Mouse (Mus musculus) embryo, embryonic 10.5 days (tissue): ENCODE data around the gene Nes.
A peak's percentile ranks its signal among the peaks of the same experiment; 100 is the strongest.

Experiments used
- DNase-seq: peaks from one replicate; pipeline ENCODE4 v3.0.0-alpha.2; 2015; ENCODE audit warnings: low spot score

Nes gene

GRCm38 (mm10) chr3:87970939-87971488, at the start of gene Nes:
Gene Nes (plus strand): TSS chr3:87971078.
- peak; percentile 95 for DNase-seq

- no peak for DNase-seq
These were observed 45.9 kb upstream of the Nes start for GRCm38 (mm10) chr3:87924996-87925395.

GRCm38 (mm10) chr3:87927452-87927851, 43.4 kb upstream of the Nes start:
- DNase-seq = no peak

DNA sequence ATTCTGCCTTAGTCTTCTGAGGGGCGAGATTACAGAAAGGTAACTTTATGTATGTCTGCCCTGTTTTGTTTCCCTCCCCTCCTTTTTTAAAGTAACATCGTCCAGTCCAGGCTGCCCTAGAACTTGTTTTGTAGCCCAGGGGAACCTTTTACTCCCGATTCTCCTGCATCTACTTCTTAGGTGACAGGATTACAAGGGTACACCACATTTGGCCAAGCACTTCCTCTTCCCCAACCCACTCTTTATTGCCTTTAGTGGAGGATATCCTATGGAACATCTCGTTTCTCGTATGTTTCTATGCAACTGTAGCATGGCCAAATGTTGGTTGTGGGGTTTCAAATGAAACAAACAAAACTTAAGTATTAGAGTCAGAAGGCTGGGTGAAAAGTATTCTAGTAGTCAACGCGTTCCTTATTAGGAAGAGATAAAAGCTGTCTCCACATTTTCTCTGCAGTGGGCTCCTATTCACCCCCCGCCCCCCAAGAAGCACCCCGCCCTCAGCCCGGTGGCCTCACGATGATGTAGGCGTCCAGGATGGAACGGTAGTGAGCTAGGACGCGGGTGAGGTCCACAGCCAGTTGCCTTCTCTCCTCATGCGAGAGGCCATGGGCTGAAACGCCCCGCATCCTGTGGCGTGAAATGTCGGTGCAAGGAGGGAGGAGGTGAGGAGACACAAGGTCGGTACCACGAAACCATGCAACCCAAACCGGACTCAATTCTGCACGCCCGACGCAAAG, 41.4 kb upstream of the Nes start:
- DNase-seq = no peak

GRCm38 (mm10) chr3:87930078-87930795, 40.6 kb upstream of the Nes start, which contains the start of the genes Isg20l2 and Rrnad1:
Gene Isg20l2 (plus strand): TSS chr3:87930314.
Gene Rrnad1 (minus strand): TSS chr3:87930717.
- DNase-seq = peak; percentile 98

GRCm38 (mm10) chr3:87934026-87934425, 36.9 kb upstream of the Nes start:
- no peak for DNase-seq

- no peak for DNase-seq
These were observed 36.4 kb upstream of the Nes start for GRCm38 (mm10) chr3:87934501-87934900.

- no peak for DNase-seq
These were observed 35.7 kb upstream of the Nes start for GRCm38 (mm10) chr3:87935201-87935600.

DNA sequence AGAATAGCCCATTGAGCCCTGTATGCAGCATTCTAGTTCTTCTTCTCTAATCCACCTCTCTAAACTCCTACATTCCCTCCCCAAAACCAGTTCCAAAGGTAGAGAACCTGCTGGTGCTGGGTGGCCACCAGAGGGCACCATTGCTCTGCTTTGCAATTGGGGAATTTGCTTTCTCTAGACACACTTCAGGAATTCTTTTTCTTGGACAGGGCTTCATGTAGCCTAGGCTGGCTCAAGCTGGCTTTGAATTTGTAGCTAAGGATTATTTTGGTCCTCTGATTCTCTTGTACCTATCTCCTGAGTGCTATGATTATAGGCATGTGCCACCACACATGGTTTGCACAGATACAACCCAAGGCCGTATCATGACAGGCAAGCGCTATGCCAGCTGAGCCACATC, 35.1 kb upstream of the Nes start:
- peak; percentile 92 for DNase-seq

DNA sequence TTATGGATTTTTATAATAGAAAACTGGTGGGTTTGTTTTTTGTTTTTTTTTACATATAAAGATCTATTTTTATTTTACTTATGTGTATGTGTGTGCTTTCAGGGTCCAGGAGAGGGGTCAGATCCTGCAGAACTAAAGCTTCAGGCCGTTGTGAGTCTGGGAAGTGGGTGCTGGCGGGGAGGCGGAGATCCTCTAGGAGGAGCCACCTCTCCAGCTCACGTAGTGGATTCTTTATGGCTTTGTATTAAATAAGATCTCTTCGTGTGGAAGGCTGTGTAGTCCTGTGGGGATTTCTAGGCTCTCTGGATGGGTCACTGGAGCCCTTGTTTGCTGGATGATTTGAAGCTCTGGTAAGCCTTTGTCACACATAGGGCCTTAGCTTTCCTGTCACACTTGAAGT, 30.3 kb upstream of the Nes start:
- no peak for DNase-seq

DNA sequence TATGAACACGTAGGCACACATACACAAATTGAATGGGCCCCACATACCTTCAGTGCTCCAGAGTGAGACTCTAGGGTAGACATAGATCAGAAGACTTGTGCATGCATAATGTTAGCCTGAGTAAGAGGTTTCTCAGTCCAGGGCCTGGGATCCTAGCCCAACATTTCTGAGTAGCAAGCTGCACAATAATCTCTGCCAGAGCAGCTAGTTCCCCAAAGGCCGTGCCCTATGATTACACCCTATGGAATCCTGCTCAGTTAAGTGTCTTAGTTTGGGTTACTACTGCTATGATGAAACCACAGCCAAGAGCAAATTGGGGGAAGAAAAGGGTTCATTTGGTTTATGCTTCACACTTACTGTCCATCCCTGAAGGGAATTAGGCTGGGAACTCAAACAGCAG, 28.4 kb upstream of the Nes start:
- no peak for DNase-seq

GRCm38 (mm10) chr3:87943586-87943985, 27.3 kb upstream of the Nes start:
- DNase-seq = no peak

- DNase-seq = peak; percentile 42
These were observed 25.9 kb upstream of the Nes start for GRCm38 (mm10) chr3:87944838-87945600.

- DNase-seq = peak; percentile 71
These were observed 24.9 kb upstream of the Nes start for GRCm38 (mm10) chr3:87945781-87946540.

- peak; percentile 59 for DNase-seq
These were observed 24.4 kb upstream of the Nes start for GRCm38 (mm10) chr3:87946541-87946860.

DNA sequence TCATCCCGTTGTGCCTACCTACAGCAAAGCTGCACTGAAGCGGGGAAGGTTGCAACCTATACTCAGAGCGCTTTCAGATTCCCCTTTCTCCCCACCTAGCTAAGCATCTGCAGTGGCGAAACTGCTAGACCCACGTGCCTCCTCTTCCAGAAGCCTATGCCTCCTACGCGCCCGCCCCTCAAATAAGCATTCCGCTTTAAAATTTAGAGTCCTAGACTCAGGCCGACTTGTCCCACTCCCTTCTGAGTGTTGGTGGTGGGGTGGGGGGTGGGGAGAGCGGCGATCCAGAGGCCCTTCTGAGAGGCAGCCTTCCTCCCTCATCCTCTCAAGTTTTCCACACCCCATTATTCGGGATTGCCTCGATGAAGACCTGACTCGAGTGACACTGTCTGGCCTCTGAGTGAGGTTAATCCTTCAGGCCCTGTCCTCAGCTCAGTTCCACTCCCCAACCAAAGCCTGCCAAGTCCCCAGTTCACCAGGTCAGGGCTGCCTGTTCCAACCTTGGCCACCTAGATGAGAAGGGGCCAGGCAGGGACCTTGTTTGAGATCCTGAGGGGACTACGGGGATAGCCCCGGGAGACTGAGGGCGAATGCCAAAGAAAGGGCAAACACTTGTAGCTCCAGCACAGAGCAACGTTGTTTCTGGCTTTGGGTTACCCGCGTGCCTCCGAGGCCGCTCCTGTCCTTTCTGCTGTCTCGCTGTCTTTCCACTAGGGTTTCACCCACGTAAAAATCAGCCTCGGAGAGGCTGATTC, 23.6 kb upstream of the Nes start:
- peak; percentile 70 for DNase-seq

- peak; percentile 97 for DNase-seq
These were observed 23.1 kb upstream of the Nes start for GRCm38 (mm10) chr3:87947811-87948199.

GRCm38 (mm10) chr3:87948378-87949265, 22.3 kb upstream of the Nes start, which contains the start of gene Crabp2:
Gene Crabp2 (plus strand): TSS chr3:87948666.
- peak; percentile 85 for DNase-seq

- DNase-seq = peak; percentile 74
These were observed 21.5 kb upstream of the Nes start for GRCm38 (mm10) chr3:87949266-87949954.
